Mouse (Mus musculus) lung, embryonic 16.5 days (tissue): Measurements from ENCODE around the gene Nfkbib. TPM values are rescaled to one million over a fixed set of nuclear protein-coding genes. Genes with fewer than 3 reads are reported as not detected.
A peak's percentile ranks its signal among the peaks of the same experiment; 100 is the strongest.

ENCODE experiments used
- ATAC-seq: fragments of 200-750 bp; cut with Nextera tagmentation; 2 replicates; pipeline ENCODE4 v1.8.0; 2017; ENCODE audit warnings: low read depth, mild to moderate bottlenecking, moderate library complexity
- H3K27ac ChIP-seq: fragments of 300-500 bp; sonication (generic); 2 replicates; pipeline ENCODE4 v1.5.1; 2014; ENCODE audit warnings: mild to moderate bottlenecking, control low read depth, low read length
- H3K27me3 ChIP-seq: fragments of 300-500 bp; sonication (generic); 2 replicates; pipeline ENCODE4 v1.6.1; 2014; ENCODE audit warnings: low read depth, low read length, mixed read lengths; ENCODE audit not compliant: control insufficient read depth, insufficient read depth
- H3K36me3 ChIP-seq: fragments of 300-500 bp; sonication (generic); 2 replicates; pipeline ENCODE4 v1.6.1; 2014; ENCODE audit warnings: low read length; ENCODE audit not compliant: control insufficient read depth, insufficient read depth
- H3K4me1 ChIP-seq: fragments of 300-500 bp; sonication (generic); replicated peaks from 2 replicates; pipeline ENCODE4 v1.6.1; 2014; ENCODE audit warnings: low read length, mixed read lengths; ENCODE audit not compliant: control insufficient read depth, insufficient read depth
- H3K4me2 ChIP-seq: fragments of 300-500 bp; sonication (generic); 2 replicates; pipeline ENCODE4 v1.6.1; 2014; ENCODE audit warnings: low read depth, low read length, control low read depth
- H3K4me3 ChIP-seq: fragments of 300-500 bp; sonication (generic); 2 replicates; pipeline ENCODE4 v1.5.1; 2014; ENCODE audit warnings: mild to moderate bottlenecking, low read length, control low read depth
- H3K9ac ChIP-seq: fragments of 300-500 bp; sonication (generic); 2 replicates; pipeline ENCODE4 v1.6.1; 2014; ENCODE audit warnings: low read length, control low read depth
- H3K9me3 ChIP-seq: fragments of 300-500 bp; sonication (generic); 2 replicates; pipeline ENCODE4 v1.6.1; 2016; ENCODE audit warnings: low read length; ENCODE audit not compliant: control insufficient read depth
- WGBS: fragments of 180-500 bp; shearing (Covaris S2); extraction: QIAGEN DNeasy Blood & Tissue Kit; methylation state at CpG from one replicate; pipeline ENCODE4 v1.1.7; 2014; 5-methylcytosine and 5-hydroxymethylcytosine counted together
- polyA plus RNA-seq: library from polyadenylated mRNA; unstranded; fragments of >200 nt; fragmentation: Nextera tagmentation; extraction: Ambion mirVana; gene quantifications from 2 replicates; pipeline ENCODE4 v1.2.1, GENCODE M21; 2015

Nfkbib gene
- polyA plus RNA-seq, 1 experiment from 2014 or later: 35.3 TPM

DNA sequence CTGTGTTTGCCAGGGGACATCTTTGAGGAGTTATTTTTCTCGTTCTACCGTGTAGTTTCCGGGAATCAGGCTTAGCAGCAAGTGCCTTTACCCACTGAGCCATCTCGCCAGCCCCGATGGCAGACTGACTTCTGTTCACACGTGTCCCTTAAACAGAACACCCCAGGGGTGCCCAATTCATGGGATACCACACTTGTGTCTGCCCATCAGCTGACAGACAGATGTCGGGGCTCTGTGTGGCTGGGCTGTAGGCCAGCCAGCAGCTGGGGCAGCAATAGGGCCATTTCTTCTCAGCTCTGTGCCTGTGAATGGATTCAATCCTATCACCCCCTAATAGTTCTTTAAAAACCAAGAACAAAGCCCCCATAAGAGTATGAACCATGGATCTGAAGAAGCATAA is 7.8 kb upstream of the Nfkbib start:
- H3K4me1 ChIP-seq: peaks cover under 1% of the 10 kb centered on the region
- 88% methylated on average over 7 of the region's 7 CpGs for WGBS
- no peaks in the 10 kb centered on the region for H3K27me3 ChIP-seq
- H3K36me3 ChIP-seq: 0 out of 2 replicates have a peak, but pooled peaks cover 5% of the 10 kb centered on the region
- no peak overlapping the region for H3K27ac ChIP-seq
- ATAC-seq: no peak
- H3K4me3 ChIP-seq: no peak overlapping the region
- no peaks in the 10 kb centered on the region for H3K9me3 ChIP-seq
- no peak overlapping the region for H3K4me2 ChIP-seq
- H3K9ac ChIP-seq: no peak overlapping the region

DNA sequence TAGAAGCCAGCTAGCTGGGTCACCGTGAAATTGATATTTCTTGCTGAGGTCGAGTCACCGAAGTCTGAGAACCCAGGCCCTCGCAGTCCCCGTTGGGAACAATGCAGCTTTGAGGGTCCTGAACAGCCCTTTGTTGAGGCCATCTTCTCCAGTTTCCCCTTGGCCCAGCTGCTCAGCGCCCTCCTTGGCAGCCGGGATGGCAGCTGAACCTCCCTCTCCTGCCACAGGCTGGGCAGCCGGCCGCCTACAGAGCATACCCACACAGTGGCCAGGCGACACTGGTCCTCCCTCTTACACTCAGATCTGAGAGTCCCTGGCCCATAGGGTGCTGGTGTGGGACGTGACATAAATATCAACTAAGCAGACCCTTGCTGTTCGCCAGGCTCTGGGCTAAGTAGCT is 6.9 kb upstream of the Nfkbib start:
- no peak overlapping the region for H3K9ac ChIP-seq
- H3K36me3 ChIP-seq: 0 out of 2 replicates have a peak, but pooled peaks cover 5% of the 10 kb centered on the region
- no peaks in the 10 kb centered on the region for H3K27me3 ChIP-seq
- H3K9me3 ChIP-seq: no peaks in the 10 kb centered on the region
- no peak overlapping the region for H3K4me3 ChIP-seq
- no peak overlapping the region for H3K27ac ChIP-seq
- WGBS: 73% methylated on average over 12 of the region's 12 CpGs
- H3K4me2 ChIP-seq: no peak overlapping the region
- ATAC-seq: no peak
- no peaks in the 10 kb centered on the region for H3K4me1 ChIP-seq

DNA sequence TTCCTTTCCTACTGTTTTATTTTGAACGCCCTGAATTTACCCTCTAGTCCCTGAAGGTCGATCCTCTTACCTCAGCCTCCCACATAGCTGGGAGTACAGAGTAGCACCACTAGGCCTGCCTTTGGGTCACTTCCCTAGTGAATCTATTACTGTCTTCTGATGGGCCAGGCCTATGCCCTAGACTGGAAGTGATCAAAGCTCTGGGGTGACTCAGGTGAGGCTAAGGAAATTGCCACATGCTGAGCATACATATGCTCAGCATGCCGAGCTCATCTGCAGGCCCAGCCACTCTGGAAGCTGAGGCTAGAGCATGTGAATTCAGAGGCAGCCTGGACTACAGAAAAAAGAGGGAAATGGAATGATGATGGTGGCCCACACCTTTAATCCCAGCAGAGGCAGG is 5.9 kb upstream of the Nfkbib start:
- ATAC-seq: no peak
- Histone ChIP-seq H3K4me2 (no peak overlapping the region), H3K9ac (no peak overlapping the region), H3K36me3 (0 out of 2 replicates have a peak, but pooled peaks cover 5% of the 10 kb centered on the region), H3K4me1 (no peaks in the 10 kb centered on the region), H3K27me3 (no peaks in the 10 kb centered on the region), H3K27ac (no peak overlapping the region), H3K9me3 (no peaks in the 10 kb centered on the region), H3K4me3 (no peak overlapping the region)
- WGBS: 90% methylated on average over 3 of the region's 3 CpGs

DNA sequence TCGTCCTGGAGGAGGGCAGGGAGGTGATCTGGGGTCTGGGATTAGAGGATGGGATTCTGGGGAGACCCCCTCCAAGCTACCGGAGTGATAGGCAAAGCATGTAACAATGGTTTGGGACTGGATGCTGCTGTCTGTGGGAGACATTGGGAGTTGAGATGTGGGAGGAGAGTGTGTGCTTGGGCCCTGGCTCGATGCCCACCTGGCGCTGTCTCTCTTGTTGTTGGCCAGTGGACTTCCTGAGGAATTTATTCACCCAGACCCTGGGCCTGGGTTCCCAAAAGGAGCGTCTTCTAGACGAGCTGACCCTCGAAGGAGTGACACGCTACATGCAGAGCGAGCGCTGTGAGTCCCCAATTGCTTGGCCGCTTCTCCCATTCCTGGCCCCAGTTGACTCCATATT is 4.6 kb upstream of the Nfkbib start:
- Histone ChIP-seq H3K4me2 (no peak overlapping the region), H3K4me3 (no peak overlapping the region), H3K9me3 (no peaks in the 10 kb centered on the region), H3K27me3 (no peaks in the 10 kb centered on the region), H3K9ac (no peak overlapping the region), H3K36me3 (0 out of 2 replicates have a peak, but pooled peaks cover 3% of the 10 kb centered on the region), H3K4me1 (peaks cover 9% of the 10 kb centered on the region; the same call in 1 of the 2 replicates), H3K27ac (no peak overlapping the region)
- no peak for ATAC-seq
- WGBS: 82% methylated on average over 11 of the region's 11 CpGs

DNA sequence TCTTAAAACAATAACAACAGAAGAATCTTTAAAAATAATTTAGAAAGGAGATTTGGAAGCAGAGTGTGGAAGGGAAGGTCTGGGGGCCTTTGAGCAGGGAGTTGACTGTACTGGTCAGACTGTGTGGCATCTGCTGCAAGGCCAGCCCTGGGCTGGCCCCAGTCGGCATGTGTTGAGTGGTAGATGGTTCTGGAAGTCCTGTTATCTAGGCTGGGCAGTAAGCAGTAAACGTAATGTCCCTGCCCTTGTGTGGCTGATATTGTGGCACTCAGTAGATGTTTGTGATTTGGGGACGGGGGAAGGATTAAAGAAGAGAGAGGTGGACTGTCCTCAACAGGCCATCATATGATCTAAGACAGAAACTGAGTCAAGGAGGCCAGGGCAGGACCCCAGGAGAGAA is 3.0 kb upstream of the Nfkbib start:
- 81% methylated on average over 3 of the region's 3 CpGs for WGBS
- Histone ChIP-seq H3K9me3 (no peaks in the 10 kb centered on the region), H3K36me3 (0 out of 2 replicates have a peak, but pooled peaks cover 3% of the 10 kb centered on the region), H3K9ac (no peak overlapping the region), H3K27ac (no peak overlapping the region), H3K4me3 (no peak overlapping the region), H3K27me3 (no peaks in the 10 kb centered on the region), H3K4me2 (no peak overlapping the region), H3K4me1 (peaks cover 16% of the 10 kb centered on the region)
- ATAC-seq: no peak

DNA sequence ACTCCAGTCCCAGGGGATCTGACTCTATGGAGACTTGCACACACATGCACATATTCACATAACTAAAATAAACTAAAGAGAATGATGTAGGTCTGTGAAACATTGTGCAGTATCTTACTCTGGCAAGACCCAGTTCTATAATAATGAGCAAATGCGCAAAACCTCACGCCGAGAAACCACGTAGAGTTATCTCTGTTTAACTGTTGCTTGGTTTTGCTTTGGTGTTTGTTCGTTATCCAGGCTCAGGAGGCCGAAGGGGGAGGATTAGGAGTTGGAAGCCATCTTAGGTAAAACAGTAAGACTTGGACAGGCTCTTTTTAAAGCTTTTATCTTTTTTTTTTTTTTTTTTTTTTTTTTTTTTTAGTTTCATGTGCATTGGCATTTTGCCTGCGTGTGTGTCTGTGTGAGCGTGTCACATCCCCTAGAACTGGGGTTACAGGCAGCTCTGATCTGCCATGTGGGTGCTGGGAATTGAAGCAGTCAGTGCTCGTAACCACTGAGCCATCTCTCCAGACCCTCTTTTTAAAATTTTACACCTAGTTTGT is 2.2 kb upstream of the Nfkbib start:
- H3K27ac ChIP-seq: no peak overlapping the region
- 86% methylated on average over 9 of the region's 9 CpGs for WGBS
- H3K9ac ChIP-seq: no peak overlapping the region
- no peaks in the 10 kb centered on the region for H3K27me3 ChIP-seq
- 0 out of 2 replicates have a peak, but pooled peaks cover 3% of the 10 kb centered on the region for H3K36me3 ChIP-seq
- no peak for ATAC-seq
- H3K4me3 ChIP-seq: no peak overlapping the region
- peaks cover 17% of the 10 kb centered on the region for H3K4me1 ChIP-seq
- no peak overlapping the region for H3K4me2 ChIP-seq
- H3K9me3 ChIP-seq: no peaks in the 10 kb centered on the region

DNA sequence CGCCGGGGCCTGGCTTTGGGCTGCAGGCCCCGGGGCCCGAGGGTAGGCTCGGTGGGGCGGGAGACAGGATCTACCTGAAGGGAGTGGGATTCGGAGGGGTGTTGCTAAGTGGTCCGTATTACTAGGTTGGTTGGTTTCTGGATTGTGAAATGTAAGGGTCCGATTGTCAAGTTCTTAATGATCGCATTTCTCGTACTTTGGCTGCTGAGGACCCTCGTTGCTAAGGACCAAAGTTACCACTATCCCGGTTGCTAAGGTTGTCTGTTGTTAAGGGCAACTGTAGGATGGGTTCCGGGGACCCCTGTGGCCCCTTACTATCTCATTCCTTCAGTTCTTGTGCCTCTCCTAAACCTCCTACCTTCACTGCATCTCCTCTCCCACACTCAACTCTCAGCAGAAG is 402 bp downstream of the Nfkbib start:
- Histone ChIP-seq H3K9me3 (no peaks in the 10 kb centered on the region), H3K4me2 (peak overlapping the region; percentile 65), H3K9ac (peak overlapping the region; percentile 83), H3K4me3 (peak overlapping the region; percentile 90), H3K4me1 (peaks cover 17% of the 10 kb centered on the region), H3K27me3 (no peaks in the 10 kb centered on the region), H3K27ac (no peak overlapping the region), H3K36me3 (no peaks in the 10 kb centered on the region)
- no peak for ATAC-seq
- WGBS: 3% methylated on average over 14 of the region's 14 CpGs

DNA sequence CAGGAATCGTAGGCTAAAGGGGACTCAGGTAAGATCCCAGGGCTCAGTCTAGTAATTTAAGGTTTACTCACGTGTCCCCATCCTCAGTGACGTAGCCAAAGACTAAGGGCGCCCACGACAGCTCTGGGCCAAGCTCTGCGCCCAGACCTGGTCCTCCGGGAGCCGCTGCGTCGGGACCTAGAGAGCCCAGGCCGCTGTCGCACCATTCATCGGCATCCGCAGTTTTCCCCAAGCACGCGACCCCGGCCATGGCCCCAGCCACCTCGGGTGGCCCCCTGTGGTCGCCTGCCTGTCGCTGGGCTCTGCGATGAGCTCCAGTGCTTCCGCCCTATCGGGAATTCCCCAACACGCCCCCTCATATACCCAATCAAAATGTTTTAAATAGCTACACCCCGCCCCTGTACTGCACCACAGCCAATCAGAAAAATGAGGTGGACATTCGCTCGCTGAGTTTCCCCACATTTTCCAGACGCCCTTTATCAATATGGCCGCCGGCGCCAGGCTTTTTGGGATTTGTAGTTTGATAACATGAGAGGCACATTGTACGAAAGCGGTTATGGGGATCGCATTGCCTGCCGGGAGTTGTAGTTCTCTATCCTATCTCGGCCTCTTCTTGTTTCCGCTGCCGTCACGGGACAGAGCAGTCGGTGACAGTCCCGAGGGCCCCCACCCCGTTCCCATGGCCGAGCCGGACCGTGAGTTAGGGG is 986 bp downstream of the Nfkbib start, which contains the start of gene Sirt2:
Gene Sirt2 (plus strand): TSS at position 563 of the 707 bp plus-strand sequence.
- Histone ChIP-seq H3K36me3 (peaks cover 4% of the 10 kb centered on the region; the same call in 1 of the 2 replicates), H3K9ac (peak within 1 kb of the TSS; percentile 83), H3K4me2 (peak within 1 kb of the TSS; percentile 84), H3K9me3 (no peaks in the 10 kb centered on the region), H3K4me3 (peak within 1 kb of the TSS; percentile 90), H3K27me3 (no peaks in the 10 kb centered on the region), H3K27ac (no peak within 1 kb of the TSS), H3K4me1 (peaks cover 17% of the 10 kb centered on the region)
- under 1% methylated on average over 45 of the region's 45 CpGs for WGBS
- ATAC-seq: peak; percentile 98

DNA sequence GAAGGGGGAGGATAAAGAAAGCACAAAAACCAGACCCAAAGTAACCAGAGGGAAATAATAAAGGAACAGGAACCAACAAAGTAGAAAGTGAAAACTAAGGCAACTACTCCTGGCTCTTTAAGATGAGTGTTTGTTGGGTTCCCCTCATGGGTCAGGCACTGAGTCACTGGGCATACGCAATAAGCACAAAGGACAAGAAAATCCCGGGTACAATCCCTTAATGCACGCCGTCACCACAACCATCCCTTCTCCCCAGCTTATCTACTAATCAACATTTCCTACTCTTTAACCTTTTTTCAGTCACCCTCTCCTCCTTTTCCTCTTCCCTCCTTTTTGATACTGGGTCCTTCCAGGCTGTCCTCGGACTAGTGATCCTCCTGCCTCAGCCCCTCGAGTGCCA is 2.1 kb downstream of the Nfkbib start:
- Histone ChIP-seq H3K4me1 (peaks cover 17% of the 10 kb centered on the region), H3K4me2 (peak overlapping the region; percentile 84), H3K9ac (no peak overlapping the region), H3K9me3 (no peaks in the 10 kb centered on the region), H3K27me3 (no peaks in the 10 kb centered on the region), H3K36me3 (peaks cover 4% of the 10 kb centered on the region; the same call in 1 of the 2 replicates), H3K4me3 (peak overlapping the region; percentile 90; the same call in 1 of the 2 replicates), H3K27ac (no peak overlapping the region)
- WGBS: 83% methylated on average over 6 of the region's 6 CpGs
- ATAC-seq: no peak
